Mouse (Mus musculus) liver, adult 2 months (tissue): Measurements from ENCODE around the gene Gadd45g.

Experiments used
- CTCF ChIP-seq: fragments of 200-500 bp; IDR thresholded peaks from 2 replicates; pipeline ENCODE4 v1.5.1; 2011; ENCODE audit warnings: low read depth, low read length, control low read depth
- POLR2A ChIP-seq: fragments of 200-500 bp; IDR thresholded peaks from 2 replicates; pipeline ENCODE4 v1.6.1; 2011; ENCODE audit warnings: low read length, control low read depth; ENCODE audit not compliant: insufficient read depth; ENCODE audit errors: extremely low read depth

- TF ChIP-seq CTCF (no peak), POLR2A (no peak)
Observed at GRCm38 (mm10) chr13:51872252-51872962, 25.9 kb downstream of the Gadd45g start.
